Mouse (Mus musculus) testis, adult 2 months (tissue): ENCODE data around the gene Adprh. TPM values are rescaled to one million over a fixed set of nuclear protein-coding genes. Genes with fewer than 3 reads are reported as not detected.
"Not testable (repeated sequence)": the region's sequence is repeated elsewhere in the genome, so short reads cannot be mapped to it uniquely, and the experiment has no call there.

ENCODE experiments used
- H3K27ac ChIP-seq: fragments of 200-500 bp; 2 replicates; pipeline ENCODE4 v1.5.1; 2012; ENCODE audit warnings: low read depth, low read length; ENCODE audit not compliant: control insufficient read depth, insufficient read depth
- H3K27me3 ChIP-seq: fragments of 200-500 bp; 2 replicates; pipeline ENCODE4 v1.6.1; 2012; ENCODE audit warnings: mild to moderate bottlenecking, low read length, moderate library complexity; ENCODE audit not compliant: control insufficient read depth, insufficient read depth
- H3K36me3 ChIP-seq: fragments of 200-500 bp; 2 replicates; pipeline ENCODE4 v1.6.1; 2012; ENCODE audit warnings: mild to moderate bottlenecking, low read length; ENCODE audit not compliant: control insufficient read depth, insufficient read depth
- H3K4me1 ChIP-seq: fragments of 200-500 bp; 2 replicates; pipeline ENCODE4 v1.6.1; 2012; ENCODE audit warnings: low read length; ENCODE audit not compliant: control insufficient read depth, insufficient read depth
- H3K4me3 ChIP-seq: fragments of 200-500 bp; 2 replicates; pipeline ENCODE4 v1.5.1; 2012; ENCODE audit warnings: low read depth, mild to moderate bottlenecking, low read length, moderate library complexity, mixed read lengths; ENCODE audit not compliant: control insufficient read depth
- CTCF ChIP-seq: fragments of 200-500 bp; IDR thresholded peaks from 2 replicates; pipeline ENCODE4 v1.5.1; 2012; ENCODE audit warnings: low read depth, mild to moderate bottlenecking, inconsistent platforms, low read length, moderate library complexity; ENCODE audit not compliant: control insufficient read depth, insufficient read depth, insufficient replicate concordance
- POLR2A ChIP-seq: fragments of 200-500 bp; IDR thresholded peaks from 2 replicates; pipeline ENCODE4 v1.6.1; 2012; ENCODE audit warnings: low read depth, mild to moderate bottlenecking, inconsistent platforms, low read length, moderate library complexity; ENCODE audit not compliant: control insufficient read depth
- polyA plus RNA-seq: library from polyadenylated mRNA; depleted of rRNA; stranded (reverse); fragments of >200 nt; gene quantifications from 2 replicates; pipeline ENCODE4 v1.2.3, GENCODE M21; 2012

Gene Adprh
- polyA plus RNA-seq, 1 experiment, result 19.2 TPM

DNA sequence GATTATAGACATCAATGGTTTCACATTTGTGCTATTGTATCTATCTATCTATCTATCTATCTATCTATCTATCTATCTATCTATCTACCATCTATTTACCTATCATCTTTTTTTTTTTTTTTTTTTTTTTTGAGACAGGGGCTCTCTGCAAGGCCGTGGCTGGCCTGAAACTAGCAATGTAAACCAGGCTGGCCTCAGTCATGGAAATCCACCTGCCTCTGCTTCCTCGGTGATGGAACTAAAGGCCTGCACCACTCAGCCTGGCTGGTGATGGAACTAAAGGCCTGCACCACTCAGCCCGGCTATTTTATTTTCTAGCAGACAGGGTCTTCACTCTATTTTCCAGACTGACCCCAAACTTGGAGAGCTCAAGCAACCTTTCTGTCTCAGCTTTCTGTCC is 25.8 kb upstream of the Adprh start:
- Histone ChIP-seq H3K4me3 (no peak overlapping the region), H3K27ac (no peak overlapping the region)

DNA sequence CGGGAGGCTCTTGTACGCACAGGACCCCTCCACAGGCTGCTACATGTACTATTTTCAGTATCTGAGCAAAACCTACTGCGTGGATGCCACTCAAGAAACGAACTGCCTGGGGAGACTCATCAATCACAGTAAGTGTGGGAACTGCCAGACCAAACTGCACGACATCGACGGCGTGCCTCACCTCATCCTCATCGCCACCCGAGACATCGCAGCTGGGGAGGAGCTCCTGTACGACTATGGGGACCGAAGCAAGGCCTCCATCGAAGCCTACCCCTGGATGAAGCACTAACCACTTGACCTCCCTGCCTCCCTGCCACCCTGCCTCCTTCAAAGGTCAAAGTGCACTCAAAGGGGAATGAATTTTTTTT is 24.7 kb upstream of the Adprh start:
- peaks cover 11% of the 10 kb centered on the region for H3K4me1 ChIP-seq

More for the DNA sequence above, 25.8 kb upstream of the Adprh start:
- H3K36me3 ChIP-seq, result no peaks in the 10 kb centered on the region
- H3K4me1 ChIP-seq, result peaks cover 13% of the 10 kb centered on the region
- H3K27me3 ChIP-seq, result no peaks in the 10 kb centered on the region
- no peak for TF ChIP-seq CTCF

DNA sequence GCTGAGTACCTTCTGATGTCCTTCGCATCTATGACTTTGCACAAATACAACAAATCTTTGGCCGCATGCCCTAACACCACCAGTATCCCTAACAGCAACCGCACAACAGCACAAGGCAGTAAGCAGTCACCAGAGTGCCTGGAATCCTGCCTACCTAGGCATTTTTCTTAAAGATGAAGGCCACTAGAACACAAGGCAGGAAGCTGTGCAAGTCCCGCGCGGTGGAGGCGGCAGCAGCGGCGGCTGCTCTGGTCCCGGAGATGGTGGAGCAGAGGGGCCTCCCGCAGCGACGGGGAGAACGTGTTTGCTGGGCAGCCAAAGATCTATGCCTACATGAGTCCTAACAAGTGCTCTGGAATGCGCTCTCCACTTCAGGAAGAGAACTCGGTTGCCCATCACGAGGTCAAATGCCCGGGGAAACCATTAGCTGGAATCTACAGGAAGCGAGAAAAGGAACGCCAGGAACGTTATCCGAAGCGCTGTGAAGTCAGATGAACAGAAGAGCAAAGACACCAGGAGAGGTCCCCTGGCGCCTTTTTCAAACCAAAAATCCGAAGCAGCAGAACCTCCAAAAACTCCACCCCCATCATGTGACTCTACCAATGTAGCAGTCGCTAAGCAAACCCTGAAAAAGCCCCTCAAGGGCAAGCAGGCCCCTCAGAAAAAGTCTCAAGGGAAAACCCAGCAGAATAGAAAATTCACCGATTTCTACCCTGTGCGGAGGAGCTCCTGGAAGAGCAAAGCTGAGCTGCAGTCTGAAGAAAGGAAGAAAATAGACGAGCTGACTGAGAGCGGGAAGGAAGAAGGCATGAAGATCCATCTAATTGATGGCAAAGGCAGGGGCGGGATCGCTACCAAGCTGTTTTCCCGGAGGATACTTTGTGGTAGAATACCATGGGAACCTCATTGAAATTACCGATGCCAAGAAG is 24.1 kb upstream of the Adprh start:
- H3K27ac ChIP-seq, result no peak overlapping the region
- TF ChIP-seq CTCF (no peak), POLR2A (no peak)
- H3K27me3 ChIP-seq, result no peaks in the 10 kb centered on the region
- peak overlapping the region; percentile 57 for H3K4me3 ChIP-seq
- H3K4me1 ChIP-seq, result peaks cover 11% of the 10 kb centered on the region
- no peaks in the 10 kb centered on the region for H3K36me3 ChIP-seq

More for the DNA sequence above, 24.7 kb upstream of the Adprh start:
- H3K27me3 ChIP-seq, H3K27ac ChIP-seq, H3K36me3 ChIP-seq: not testable (repeated sequence)
- peak overlapping the region; percentile 57 for H3K4me3 ChIP-seq

DNA sequence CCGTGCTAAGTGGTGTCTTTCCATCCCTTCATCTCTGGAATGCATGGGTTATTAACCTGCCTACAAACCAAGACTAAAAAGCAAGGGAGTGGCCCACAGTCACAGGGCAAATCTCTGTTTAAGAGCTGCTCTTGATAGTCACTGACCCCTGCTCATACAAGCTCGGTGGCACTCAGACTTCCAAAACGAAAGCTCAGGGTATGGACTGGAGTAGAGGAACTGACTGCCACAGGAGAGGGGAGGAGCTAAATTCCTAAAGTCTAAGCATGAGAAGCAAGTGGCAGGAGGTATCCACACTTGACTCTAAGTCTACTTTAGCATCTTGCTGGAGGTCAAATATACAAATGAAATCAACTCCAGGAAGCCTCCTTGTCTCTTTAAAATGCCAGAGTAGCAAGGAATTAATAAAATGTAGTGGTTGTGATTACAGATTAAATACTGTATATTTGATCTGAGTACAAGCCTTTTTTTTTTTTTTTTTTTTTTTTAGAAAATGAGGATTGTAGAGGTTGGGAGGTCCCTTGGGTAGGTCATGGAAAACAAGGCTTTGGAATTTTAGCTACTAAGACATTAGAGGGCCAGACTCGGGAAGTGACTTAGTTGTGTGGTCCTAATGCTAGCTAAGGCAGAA is 23.3 kb upstream of the Adprh start:
- Histone ChIP-seq H3K4me3 (no peak overlapping the region), H3K36me3 (no peaks in the 10 kb centered on the region), H3K4me1 (peaks cover 11% of the 10 kb centered on the region), H3K27me3 (no peaks in the 10 kb centered on the region), H3K27ac (no peak overlapping the region)
- no peak for TF ChIP-seq CTCF
- TF ChIP-seq POLR2A, result no peak

DNA sequence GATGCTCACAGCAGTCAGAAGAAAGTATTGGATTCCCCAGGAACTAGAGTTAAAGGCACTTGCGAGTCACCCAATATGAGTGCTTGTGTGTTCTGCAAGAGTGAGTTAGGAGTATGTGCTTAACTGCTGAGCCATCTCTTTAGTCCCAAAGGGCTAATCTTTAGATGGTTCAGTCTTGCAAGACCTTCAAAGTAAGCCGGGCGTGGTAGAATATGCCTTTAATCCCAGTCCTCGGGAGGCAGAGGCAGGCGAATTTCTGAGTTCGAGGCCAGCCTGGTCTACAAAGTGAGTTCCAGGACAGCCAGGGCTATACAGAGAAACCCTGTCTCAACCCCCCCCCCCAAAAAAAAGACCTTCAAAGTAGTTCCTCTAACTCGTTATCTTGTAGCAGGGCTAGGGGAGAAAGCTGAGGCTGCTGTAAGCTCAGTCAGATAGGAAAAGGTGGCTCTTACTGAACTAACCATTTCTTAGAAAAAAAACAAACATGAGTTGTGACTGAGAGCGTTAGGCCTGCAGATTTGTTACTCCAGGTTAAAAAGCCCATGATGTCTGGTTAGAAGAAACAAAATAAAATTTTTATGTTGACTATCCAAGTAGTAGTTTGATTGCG is 22.3 kb upstream of the Adprh start:
- Histone ChIP-seq H3K4me1 (peaks cover 11% of the 10 kb centered on the region), H3K4me3 (no peak overlapping the region), H3K36me3 (no peaks in the 10 kb centered on the region), H3K27ac (no peak overlapping the region), H3K27me3 (no peaks in the 10 kb centered on the region)
- TF ChIP-seq POLR2A (no peak), CTCF (no peak)

DNA sequence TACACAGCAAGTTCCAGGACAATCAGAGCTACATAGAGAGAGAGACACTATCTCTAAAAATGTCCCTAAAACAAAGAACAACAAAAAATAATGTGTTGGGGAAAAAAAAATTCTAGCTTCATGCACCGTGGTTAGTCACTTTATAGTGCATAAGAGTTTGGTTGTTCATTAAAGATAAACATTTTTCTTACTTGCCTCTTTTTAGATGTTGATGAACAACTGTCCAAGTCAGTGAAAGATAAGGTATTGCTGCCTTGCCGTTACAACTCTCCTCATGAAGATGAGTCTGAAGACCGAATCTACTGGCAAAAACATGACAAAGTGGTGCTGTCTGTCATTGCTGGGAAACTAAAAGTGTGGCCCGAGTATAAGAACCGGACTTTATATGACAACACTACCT is 21.2 kb upstream of the Adprh start:
- TF ChIP-seq POLR2A, result no peak
- TF ChIP-seq CTCF, result no peak
- no peaks in the 10 kb centered on the region for H3K36me3 ChIP-seq

DNA sequence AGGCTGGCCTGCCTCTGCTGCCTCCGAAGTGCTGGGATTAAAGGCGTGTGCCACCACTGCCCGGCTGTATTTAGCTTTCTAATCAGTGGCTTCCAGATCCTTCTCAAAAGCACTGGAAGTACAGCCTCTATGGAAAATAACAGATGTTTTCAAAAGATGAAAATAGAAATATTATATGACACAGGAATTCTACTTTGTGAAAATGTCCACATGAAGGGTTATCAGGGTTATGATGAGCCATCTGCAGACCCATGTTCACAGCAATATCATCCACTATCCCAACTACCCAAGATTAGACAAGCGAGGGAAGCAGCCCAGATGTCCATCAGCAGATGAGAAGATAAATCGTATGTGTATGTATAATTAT is 20.0 kb upstream of the Adprh start:
- TF ChIP-seq CTCF, result no peak
- H3K36me3 ChIP-seq, result no peaks in the 10 kb centered on the region

More for the DNA sequence above, 21.2 kb upstream of the Adprh start:
- H3K4me3 ChIP-seq, result no peak overlapping the region
- H3K27me3 ChIP-seq, result no peaks in the 10 kb centered on the region
- H3K27ac ChIP-seq, result no peak overlapping the region
- peaks cover 11% of the 10 kb centered on the region for H3K4me1 ChIP-seq

More for the DNA sequence above, 20.0 kb upstream of the Adprh start:
- H3K27ac ChIP-seq, result no peak overlapping the region
- no peak overlapping the region for H3K4me3 ChIP-seq
- no peaks in the 10 kb centered on the region for H3K27me3 ChIP-seq
- peaks cover 11% of the 10 kb centered on the region for H3K4me1 ChIP-seq
